Mouse (Mus musculus): ENCODE data around the gene Epha8. TPM values are rescaled to one million over a fixed set of nuclear protein-coding genes. Genes with fewer than 3 reads are reported as not detected.

The Epha8 gene
- total and polyA plus RNA-seq, 3 experiments: 0.03 TPM; not detected in 2

DNA sequence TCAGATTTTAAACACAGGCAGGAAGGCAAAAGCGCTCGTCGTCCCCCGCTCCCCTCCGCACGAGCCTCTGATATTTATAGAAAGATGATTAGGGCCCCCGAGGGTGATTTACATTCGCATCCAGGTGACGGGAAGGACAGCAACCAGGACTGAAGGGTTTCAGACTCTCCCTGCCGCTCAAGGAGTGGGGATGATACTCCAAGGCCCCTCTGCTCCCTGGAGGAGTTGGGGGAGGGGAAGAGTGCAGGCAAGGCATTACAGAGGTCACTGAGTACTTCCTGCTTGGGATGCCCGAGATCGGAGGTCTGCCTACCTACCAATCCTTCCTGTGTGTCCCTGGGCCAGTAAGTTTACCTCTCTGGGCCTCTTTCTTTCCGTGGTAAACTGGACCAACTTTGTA lies 13.4 kb downstream of the Epha8 start:
- Histone ChIP-seq H3K27ac (ENCODE audit: control insufficient read depth, low read depth, low read length) (no peak overlapping the region), H3K79me2 (ENCODE audit: control insufficient read depth, insufficient read depth, low read length, poor library complexity) (no peaks in the 10 kb centered on the region), H3K36me3 (ENCODE audit: control insufficient read depth in 1 of 2, insufficient read depth in 2 of 2, low read length in 2 of 2) (no peaks in the 10 kb centered on the region), H3K27me3 (ENCODE audit: control insufficient read depth in 1 of 2, insufficient read depth in 2 of 2, low read length in 2 of 2) (peaks cover 0 to 1% of the 10 kb centered on the region in 2 experiments; a peak in 1 of 4 replicates), H3K9me3 (replicated peaks; ENCODE audit: insufficient read depth, low read length) (no peaks in the 10 kb centered on the region), H3K4me1 (ENCODE audit: control insufficient read depth in 1 of 2, insufficient read depth in 2 of 2, low read length in 2 of 2) (no peaks in the 10 kb centered on the region), H3K4me3 (ENCODE audit: control insufficient read depth in 1 of 2, insufficient read depth in 1 of 2, low read depth in 2 of 2, low read length in 2 of 2) (no peak overlapping the region), H3K9ac (ENCODE audit: control insufficient read depth, low read depth, low read length, poor library complexity, severe bottlenecking) (no peak overlapping the region)
- TF ChIP-seq BHLHE40 (IDR thresholded peaks at IDR 0.05; ENCODE audit: borderline replicate concordance, low read depth, low read length) (no peak), CHD2 (IDR thresholded peaks at IDR 0.05; ENCODE audit: low read length) (no peak), TBP (IDR thresholded peaks at IDR 0.05; ENCODE audit: low read depth, low read length) (no peak), NRF1 (IDR thresholded peaks at IDR 0.05; ENCODE audit: insufficient read depth, low read depth, low read length, poor library complexity, severe bottlenecking) (no peak), MYC (IDR thresholded peaks at IDR 0.05; ENCODE audit: low read depth, low read length) (no peak), RAD21 (IDR thresholded peaks at IDR 0.05; ENCODE audit: low read depth, low read length) (no peak), USF2 (IDR thresholded peaks at IDR 0.05; ENCODE audit: borderline replicate concordance in 1 of 2, insufficient read depth in 1 of 2, low read depth in 1 of 2, low read length in 2 of 2) (no peak), MYB (IDR thresholded peaks at IDR 0.05; ENCODE audit: low read depth, low read length) (no peak), RCOR1 (IDR thresholded peaks at IDR 0.05; ENCODE audit: low read depth, low read length) (no peak), GABPA (IDR thresholded peaks at IDR 0.05; ENCODE audit: low read depth, low read length) (no peak), MEF2A (IDR thresholded peaks at IDR 0.05; ENCODE audit: extremely low read depth, insufficient replicate concordance, low read depth, low read length, poor library complexity, severe bottlenecking) (no peak), POLR2AphosphoS5 (IDR thresholded peaks at IDR 0.05; ENCODE audit: borderline replicate concordance, low read depth, low read length) (no peak), ZNF384 (IDR thresholded peaks at IDR 0.05; ENCODE audit: low read depth, low read length) (no peak), TCF12 (IDR thresholded peaks at IDR 0.05; ENCODE audit: low read depth, low read length) (no peak), KAT2A (conservative IDR thresholded peaks at IDR 0.05; ENCODE audit: low read depth, low read length) (no peak)
- no peak for DNase-seq (ENCODE audit: low read depth, low spot score)

- no peak for DNase-seq (ENCODE audit: low read depth, low spot score)
- H3K27me3 ChIP-seq (ENCODE audit: control insufficient read depth in 1 of 2, insufficient read depth in 2 of 2, low read length in 2 of 2): peaks cover 0 to 1% of the 10 kb centered on the region in 2 experiments; a peak in 1 of 4 replicates
- H3K79me2 ChIP-seq (ENCODE audit: control insufficient read depth, insufficient read depth, low read length, poor library complexity): no peaks in the 10 kb centered on the region
Measured at GRCm38 (mm10) chr4:136942761-136943160, 13.9 kb downstream of the Epha8 start.

More at GRCm38 (mm10) chr4:136942761-136943160, 13.9 kb downstream of the Epha8 start:
- Histone ChIP-seq H3K4me3 (ENCODE audit: control insufficient read depth in 1 of 2, insufficient read depth in 1 of 2, low read depth in 2 of 2, low read length in 2 of 2) (no peak overlapping the region), H3K4me1 (ENCODE audit: control insufficient read depth in 1 of 2, insufficient read depth in 2 of 2, low read length in 2 of 2) (no peaks in the 10 kb centered on the region), H3K9me3 (replicated peaks; ENCODE audit: insufficient read depth, low read length) (no peaks in the 10 kb centered on the region), H3K27ac (ENCODE audit: control insufficient read depth, low read depth, low read length) (no peak overlapping the region), H3K36me3 (ENCODE audit: control insufficient read depth in 1 of 2, insufficient read depth in 2 of 2, low read length in 2 of 2) (no peaks in the 10 kb centered on the region), H3K9ac (ENCODE audit: control insufficient read depth, low read depth, low read length, poor library complexity, severe bottlenecking) (no peak overlapping the region)
- no peak for TF ChIP-seq GABPA (IDR thresholded peaks at IDR 0.05; ENCODE audit: low read depth, low read length)
- no peak for TF ChIP-seq ZKSCAN1 (IDR thresholded peaks at IDR 0.05; ENCODE audit: low read depth, low read length)
- no peak for TF ChIP-seq KAT2A (conservative IDR thresholded peaks at IDR 0.05; ENCODE audit: low read depth, low read length)
- TF ChIP-seq ETS1 (IDR thresholded peaks at IDR 0.05; ENCODE audit: low read depth, low read length): no peak
- no peak for TF ChIP-seq ZNF384 (IDR thresholded peaks at IDR 0.05; ENCODE audit: low read depth, low read length)
- no peak for TF ChIP-seq RCOR1 (IDR thresholded peaks at IDR 0.05; ENCODE audit: low read depth, low read length)
- no peak for TF ChIP-seq HCFC1 (IDR thresholded peaks at IDR 0.05; ENCODE audit: low read depth, low read length)
- TF ChIP-seq CHD2 (IDR thresholded peaks at IDR 0.05; ENCODE audit: low read length): no peak
- TF ChIP-seq POLR2A (IDR thresholded peaks at IDR 0.05; ENCODE audit: control insufficient read depth in 1 of 2, insufficient read depth in 1 of 2, low read depth in 1 of 2, low read length in 2 of 2, poor library complexity in 1 of 2): no peak
- TF ChIP-seq USF1 (IDR thresholded peaks at IDR 0.05; ENCODE audit: low read depth, low read length): no peak
- no peak for TF ChIP-seq ELF1 (IDR thresholded peaks at IDR 0.05; ENCODE audit: low read depth, low read length)
- TF ChIP-seq USF2 (IDR thresholded peaks at IDR 0.05; ENCODE audit: borderline replicate concordance in 1 of 2, insufficient read depth in 1 of 2, low read depth in 1 of 2, low read length in 2 of 2): no peak
- TF ChIP-seq MAFK (IDR thresholded peaks at IDR 0.05; ENCODE audit: borderline replicate concordance, low read depth, low read length): no peak
- TF ChIP-seq NRF1 (IDR thresholded peaks at IDR 0.05; ENCODE audit: insufficient read depth, low read depth, low read length, poor library complexity, severe bottlenecking): no peak
- no peak for TF ChIP-seq MEF2A (IDR thresholded peaks at IDR 0.05; ENCODE audit: extremely low read depth, insufficient replicate concordance, low read depth, low read length, poor library complexity, severe bottlenecking)
- TF ChIP-seq TCF12 (IDR thresholded peaks at IDR 0.05; ENCODE audit: low read depth, low read length): no peak

Data from MEL (cell line).